Mouse (Mus musculus) macrophage (primary cell): ENCODE measurements around the gene Cybrd1. TPM values are rescaled to one million over a fixed set of nuclear protein-coding genes. Genes with fewer than 3 reads are reported as not detected.

Experiments
- H3K27ac ChIP-seq: fragments of 350-480 bp; formaldehyde crosslinking; 2 replicates; pipeline ENCODE4 v1.9.0; 2021
- H3K36me3 ChIP-seq: fragments of 350-480 bp; formaldehyde crosslinking; 2 replicates; pipeline ENCODE4 v1.9.0; 2021; ENCODE audit errors: inconsistent target
- H3K4me3 ChIP-seq: fragments of 350-480 bp; formaldehyde crosslinking; 2 replicates; pipeline ENCODE4 v1.9.0; 2021; ENCODE audit errors: inconsistent target
- H3K79me2 ChIP-seq: fragments of 350-480 bp; formaldehyde crosslinking; 2 replicates; pipeline ENCODE4 v1.9.0; 2021; ENCODE audit errors: inconsistent target
- whole genome bisulfite sequencing: methylation state at CpG from one replicate; pipeline ENCODE4 v1.1.7; 2026; ENCODE audit warnings: inconsistent platforms; ENCODE audit not compliant: missing documents; 5-methylcytosine and 5-hydroxymethylcytosine counted together
- polyA plus RNA-seq: library from polyadenylated mRNA; stranded (reverse); fragments of 250-400 nt; gene quantifications from 3 replicates; pipeline ENCODE4 v1.2.4, GENCODE M21; 2018; ENCODE audit warnings: inconsistent platforms
- total RNA-seq, 78 experiments: library from RNA; depleted of rRNA; stranded (reverse); fragments of 250-400 nt; gene quantifications; 1 replicate in 9 of 78; 2 replicates in 24 of 78; 3 replicates in 43 of 78; 4 replicates in 2 of 78; pipeline ENCODE4 v1.2.4; 2018; ENCODE audit warnings: inconsistent platforms in 56 of 78

Cybrd1 gene
- under 1 TPM in 16 of 26 experiments, not detected in 10; 0.12 to 0.55 (median 0.28) TPM for total RNA-seq (2018; cell fraction: chromatin; rRNA removed)
- under 1 TPM in 15 of 26 experiments, not detected in 11; 0.03 to 0.07 (median 0.04) TPM for total RNA-seq (2018; cell fraction: cytosol; rRNA removed)
- total RNA-seq (2018; cell fraction: nucleus; rRNA removed) = under 1 TPM in 16 of 26 experiments, not detected in 10; 0.07 to 0.33 (median 0.17) TPM
- 0.06 TPM in 1 of 3 replicates, not detected in the others for polyA plus RNA-seq

GRCm38 (mm10) chr2:71117797-71118708 is at the start of gene Cybrd1:
Gene Cybrd1 (plus strand): TSS chr2:71117923.
- Histone ChIP-seq H3K36me3 (no peaks in the 10 kb centered on the region), H3K79me2 (no peaks in the 10 kb centered on the region), H3K27ac (no peak within 1 kb of the TSS), H3K4me3 (no peak within 1 kb of the TSS)
- WGBS = 1% methylated on average over 52 of the region's 60 CpGs

- peaks cover 11% of the 10 kb centered on the region; the same call in 1 of the 2 replicates for H3K36me3 ChIP-seq
- H3K79me2 ChIP-seq = no peaks in the 10 kb centered on the region
- no peak overlapping the region for H3K4me3 ChIP-seq
- no peak overlapping the region for H3K27ac ChIP-seq
- WGBS = 98% methylated on average over 4 of the region's 4 CpGs
Measured at GRCm38 (mm10) chr2:71071601-71072000, 46.1 kb upstream of the Cybrd1 start.

GRCm38 (mm10) chr2:71073330-71073729 is 44.4 kb upstream of the Cybrd1 start:
- H3K4me3 ChIP-seq = no peak overlapping the region
- H3K36me3 ChIP-seq = peaks cover 11% of the 10 kb centered on the region; the same call in 1 of the 2 replicates
- no peaks in the 10 kb centered on the region for H3K79me2 ChIP-seq
- no peak overlapping the region for H3K27ac ChIP-seq
- WGBS = 96% methylated on average over 3 of the region's 3 CpGs

- H3K36me3 ChIP-seq = peaks cover 11% of the 10 kb centered on the region; the same call in 1 of the 2 replicates
- H3K4me3 ChIP-seq = no peak overlapping the region
- no peak overlapping the region for H3K27ac ChIP-seq
- 98% methylated on average over 3 of the region's 3 CpGs for WGBS
- no peaks in the 10 kb centered on the region for H3K79me2 ChIP-seq
Measured at GRCm38 (mm10) chr2:71073828-71074227, 43.9 kb upstream of the Cybrd1 start.

- H3K79me2 ChIP-seq = no peaks in the 10 kb centered on the region
- WGBS = 99% methylated on average over 7 of the region's 7 CpGs
- no peak overlapping the region for H3K4me3 ChIP-seq
- peaks cover 42% of the 10 kb centered on the region for H3K36me3 ChIP-seq
- no peak overlapping the region for H3K27ac ChIP-seq
Measured at GRCm38 (mm10) chr2:71082416-71082815, 35.3 kb upstream of the Cybrd1 start.

- Histone ChIP-seq H3K79me2 (no peaks in the 10 kb centered on the region), H3K4me3 (no peak overlapping the region), H3K36me3 (peaks cover 54% of the 10 kb centered on the region), H3K27ac (no peak overlapping the region)
- 94% methylated on average over 6 of the region's 6 CpGs for WGBS
Measured at GRCm38 (mm10) chr2:71083454-71084193, 34.1 kb upstream of the Cybrd1 start.

- Histone ChIP-seq H3K4me3 (no peak overlapping the region), H3K36me3 (peaks cover 48% of the 10 kb centered on the region), H3K27ac (no peak overlapping the region), H3K79me2 (no peaks in the 10 kb centered on the region)
- 59% methylated on average over 3 of the region's 3 CpGs for WGBS
Measured at GRCm38 (mm10) chr2:71089766-71090165, 28.0 kb upstream of the Cybrd1 start.

- Histone ChIP-seq H3K79me2 (no peaks in the 10 kb centered on the region), H3K27ac (no peak overlapping the region), H3K4me3 (no peak overlapping the region), H3K36me3 (peaks cover 51% of the 10 kb centered on the region)
- 90% methylated on average over 4 of the region's 4 CpGs for WGBS
Measured at GRCm38 (mm10) chr2:71090660-71091445, 26.9 kb upstream of the Cybrd1 start.

- 90% methylated on average over 7 of the region's 7 CpGs for WGBS
- no peaks in the 10 kb centered on the region for H3K79me2 ChIP-seq
- no peak overlapping the region for H3K27ac ChIP-seq
- no peak overlapping the region for H3K4me3 ChIP-seq
- peaks cover 11% of the 10 kb centered on the region; the same call in 1 of the 2 replicates for H3K36me3 ChIP-seq
Measured at GRCm38 (mm10) chr2:71096170-71096569, 21.6 kb upstream of the Cybrd1 start.

- WGBS = 59% methylated on average over 10 of the region's 10 CpGs
- Histone ChIP-seq H3K4me3 (no peak overlapping the region), H3K79me2 (no peaks in the 10 kb centered on the region), H3K36me3 (no peaks in the 10 kb centered on the region), H3K27ac (no peak overlapping the region)
Measured at GRCm38 (mm10) chr2:71102621-71103291, 15.0 kb upstream of the Cybrd1 start.

- H3K36me3 ChIP-seq = no peaks in the 10 kb centered on the region
- 6% methylated on average over 4 of the region's 4 CpGs for WGBS
- no peak overlapping the region for H3K4me3 ChIP-seq
- no peak overlapping the region for H3K27ac ChIP-seq
- no peaks in the 10 kb centered on the region for H3K79me2 ChIP-seq
Measured at GRCm38 (mm10) chr2:71103292-71103680, 14.4 kb upstream of the Cybrd1 start.

GRCm38 (mm10) chr2:71104696-71105095 is 13.0 kb upstream of the Cybrd1 start:
- Histone ChIP-seq H3K27ac (no peak overlapping the region), H3K4me3 (no peak overlapping the region), H3K36me3 (no peaks in the 10 kb centered on the region), H3K79me2 (no peaks in the 10 kb centered on the region)
- 51% methylated on average over 3 of the region's 3 CpGs for WGBS

GRCm38 (mm10) chr2:71105469-71106215 is 12.1 kb upstream of the Cybrd1 start:
- Histone ChIP-seq H3K4me3 (no peak overlapping the region), H3K27ac (no peak overlapping the region), H3K36me3 (no peaks in the 10 kb centered on the region), H3K79me2 (no peaks in the 10 kb centered on the region)
- WGBS = 77% methylated on average over 14 of the region's 14 CpGs
